ENCODE assay signal across 8 mouse cellular contexts in genomic region chr11:70018131-70018990, GRCm38 (mm10). TPM values are rescaled to one million over a fixed set of nuclear protein-coding genes. Genes with fewer than 3 reads are reported as not detected.
DNase-seq lines count a peak whose midpoint lies in the region; ATAC-seq and TF ChIP-seq lines count a peak whose summit lies in the region.

No protein-coding gene starts in this region.

- H3K4me2 ChIP-seq in forebrain, embryonic 11.5 days (ENCODE audit: low read depth, low read length, severe bottlenecking): peak overlapping the region; percentile 65

- no peak; the same call in 1 of the 2 replicates for ATAC-seq in frontal cortex, adult (ENCODE audit: low TSS enrichment)
- ATAC-seq in forebrain, embryonic 11.5 days (replicated peaks; ENCODE audit: low FRiP score): no peak
- ATAC-seq in erythroid progenitor cell, adult 5-6 weeks (replicated peaks; ENCODE audit: low FRiP score, poor library complexity, severe bottlenecking): no peak

- TF ChIP-seq CTCF in bone marrow, adult 2 months (IDR thresholded peaks at IDR 0.05; ENCODE audit: control insufficient read depth, insufficient read depth, low read length): no peak

- H3K27me3 ChIP-seq in forebrain, embryonic 11.5 days (ENCODE audit: control insufficient read depth, insufficient read depth, low read length): no peaks in the 10 kb centered on the region

- 1% methylated on average over 25 of the region's 25 CpGs for WGBS in bone marrow, adult 2 months
- 1% methylated on average over 23 of the region's 25 CpGs for WGBS in forebrain, embryonic 11.5 days

- DNase-seq in frontal cortex, postnatal 36 days (ENCODE audit: low spot score in 2 of 2): peak; percentile 61 to 75
- DNase-seq in forebrain, embryonic 11.5 days (ENCODE audit: low spot score): peak; percentile 87
- peak; percentile 59 for DNase-seq in induced T-regulatory cell, adult 2 months (ENCODE audit: low read depth)
- DNase-seq in liver: peak; percentile 58
- DNase-seq in neural tube, embryonic 10.5 days (ENCODE audit: extremely low spot score, low spot score): peak; percentile 78

- peaks cover 1% of the 10 kb centered on the region; the same call in 1 of the 2 replicates for H3K4me1 ChIP-seq in bone marrow, adult 2 months (ENCODE audit: control insufficient read depth, insufficient read depth, low read length)
- H3K4me1 ChIP-seq in forebrain, embryonic 11.5 days (replicated peaks; ENCODE audit: control insufficient read depth, insufficient read depth, low read length): peaks cover 42% of the 10 kb centered on the region

- H3K9ac ChIP-seq in forebrain, embryonic 11.5 days (ENCODE audit: low read length): peak overlapping the region; percentile 78

- peak overlapping the region; percentile 18 for H3K4me3 ChIP-seq in bone marrow, adult 2 months (replicated peaks; ENCODE audit: control insufficient read depth, low read depth, low read length)
- H3K4me3 ChIP-seq in forebrain, embryonic 11.5 days (ENCODE audit: low read depth, low read length): peak overlapping the region; percentile 62

- H3K36me3 ChIP-seq in forebrain, embryonic 11.5 days (ENCODE audit: control insufficient read depth, insufficient read depth, low read length): no peaks in the 10 kb centered on the region

- H3K9me3 ChIP-seq in forebrain, embryonic 11.5 days (ENCODE audit: control insufficient read depth, low read length): no peaks in the 10 kb centered on the region

- no peak for TF ChIP-seq POLR2A in bone marrow, adult 2 months (IDR thresholded peaks at IDR 0.05; ENCODE audit: borderline replicate concordance, control insufficient read depth, low read depth, low read length)

- H3K27ac ChIP-seq in bone marrow, adult 2 months (ENCODE audit: control insufficient read depth, insufficient read depth, low read depth, low read length, poor library complexity): no peak overlapping the region
- peak overlapping the region; percentile 67 for H3K27ac ChIP-seq in forebrain, embryonic 11.5 days (ENCODE audit: low read depth, low read length)

RNA-seq across cellular contexts. Expression of gene Dlg4, which starts 1.6 kb away (rescaled TPM):
- polyA plus RNA-seq in bone marrow, adult 2 months (2011; ENCODE audit: insufficient read depth, insufficient read length, low replicate concordance, missing spikeins): 5.4 and 19.4 TPM in 2 replicates
- 18.2 and 21.5 TPM in 2 replicates for polyA plus RNA-seq in forebrain, embryonic 11.5 days (2014; fragmentation: Nextera tagmentation; extraction: Ambion mirVana)
- not detected in 2 replicates for total RNA-seq in erythroid progenitor cell, adult 5-6 weeks (2015; ENCODE audit: low replicate concordance)
- 1.1 and 2.7 TPM in 2 replicates for total RNA-seq in erythroid progenitor cell, adult 5-6 weeks (2017; ENCODE audit: low replicate concordance)

RNA-seq across cellular contexts. Expression of gene Acadvl, which starts 3.1 kb away (rescaled TPM):
- 26.3 and 28.9 TPM in 2 replicates for polyA plus RNA-seq in bone marrow, adult 2 months (2011; ENCODE audit: insufficient read depth, insufficient read length, low replicate concordance, missing spikeins)
- 44.0 and 47.6 TPM in 2 replicates for polyA plus RNA-seq in forebrain, embryonic 11.5 days (2014; fragmentation: Nextera tagmentation; extraction: Ambion mirVana)
- 24.9 and 52.8 TPM in 2 replicates for total RNA-seq in erythroid progenitor cell, adult 5-6 weeks (2015; ENCODE audit: low replicate concordance)
- 20.7 and 23.4 TPM in 2 replicates for total RNA-seq in erythroid progenitor cell, adult 5-6 weeks (2017; ENCODE audit: low replicate concordance)

RNA-seq across cellular contexts. Expression of gene Dvl2, which starts 18.0 kb away (rescaled TPM):
- polyA plus RNA-seq in bone marrow, adult 2 months (2011; ENCODE audit: insufficient read depth, insufficient read length, low replicate concordance, missing spikeins): 4.4 and 12.8 TPM in 2 replicates
- polyA plus RNA-seq in forebrain, embryonic 11.5 days (2014; fragmentation: Nextera tagmentation; extraction: Ambion mirVana): 43.9 and 47.6 TPM in 2 replicates
- total RNA-seq in erythroid progenitor cell, adult 5-6 weeks (2015; ENCODE audit: low replicate concordance): 2.9 and 4.3 TPM in 2 replicates
- total RNA-seq in erythroid progenitor cell, adult 5-6 weeks (2017; ENCODE audit: low replicate concordance): 0.30 and 2.4 TPM in 2 replicates

RNA-seq across cellular contexts. Expression of gene Phf23, which starts 22.8 kb away (rescaled TPM):
- 26.8 and 72.4 TPM in 2 replicates for polyA plus RNA-seq in bone marrow, adult 2 months (2011; ENCODE audit: insufficient read depth, insufficient read length, low replicate concordance, missing spikeins)
- polyA plus RNA-seq in forebrain, embryonic 11.5 days (2014; fragmentation: Nextera tagmentation; extraction: Ambion mirVana): 61.4 and 63.0 TPM in 2 replicates
- 18.7 and 21.4 TPM in 2 replicates for total RNA-seq in erythroid progenitor cell, adult 5-6 weeks (2015; ENCODE audit: low replicate concordance)
- total RNA-seq in erythroid progenitor cell, adult 5-6 weeks (2017; ENCODE audit: low replicate concordance): 22.2 and 25.4 TPM in 2 replicates

RNA-seq across cellular contexts. Expression of gene Gabarap, which starts 27.4 kb away (rescaled TPM):
- polyA plus RNA-seq in bone marrow, adult 2 months (2011; ENCODE audit: insufficient read depth, insufficient read length, low replicate concordance, missing spikeins): 204 and 443 TPM in 2 replicates
- polyA plus RNA-seq in forebrain, embryonic 11.5 days (2014; fragmentation: Nextera tagmentation; extraction: Ambion mirVana): 472 and 477 TPM in 2 replicates
- 393 and 394 TPM in 2 replicates for total RNA-seq in erythroid progenitor cell, adult 5-6 weeks (2015; ENCODE audit: low replicate concordance)
- total RNA-seq in erythroid progenitor cell, adult 5-6 weeks (2017; ENCODE audit: low replicate concordance): 161 and 239 TPM in 2 replicates
